Mouse (Mus musculus): ENCODE measurements around the gene Sel1l2.

Sel1l2 gene

DNA sequence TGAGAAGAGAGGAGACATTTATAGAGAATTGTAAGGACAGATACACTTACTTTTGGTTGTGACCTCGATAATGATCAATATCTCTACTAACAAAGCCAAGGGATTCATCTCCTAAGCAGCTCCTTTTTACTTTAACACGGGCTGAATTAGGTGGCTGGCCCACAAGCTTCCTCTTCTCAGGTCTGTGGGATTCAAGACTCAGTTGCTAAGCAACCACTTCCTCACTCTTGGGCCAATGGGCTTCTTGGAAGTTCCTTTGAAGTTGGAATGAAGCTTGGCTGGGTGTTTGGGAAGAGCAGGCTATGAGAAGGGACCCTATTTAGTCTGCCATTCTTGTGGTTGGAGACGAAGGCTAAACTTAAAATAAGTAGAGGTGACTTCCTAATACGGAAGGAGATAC is at the start of gene Sel1l2:
Gene Sel1l2, minus strand, starts transcription at position 182 of the 400 bp plus-strand sequence.
- no peak for DNase-seq (ENCODE audit: low spot score in 2 of 2)

DNA sequence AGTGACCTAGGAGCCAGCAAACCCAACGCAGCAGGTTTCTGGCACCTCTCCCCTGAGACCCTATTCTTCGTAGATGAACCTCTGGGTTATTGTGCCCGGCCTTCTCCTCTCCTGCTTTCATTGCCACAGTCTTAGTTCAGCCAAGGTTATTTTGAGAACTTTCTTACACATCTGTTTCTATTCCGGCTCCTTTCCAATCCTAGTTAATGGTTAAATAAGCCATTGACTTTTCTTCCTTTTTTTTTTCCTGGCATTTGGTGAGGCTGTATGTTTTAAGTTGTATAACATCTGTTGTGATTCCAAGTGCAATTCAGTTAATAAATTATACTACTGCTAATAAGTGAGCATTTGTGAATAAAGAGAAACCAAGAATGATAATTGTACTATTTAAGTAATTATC is 49.6 kb upstream of the Sel1l2 start:
- DNase-seq (ENCODE audit: low spot score in 2 of 2): no peak

DNA sequence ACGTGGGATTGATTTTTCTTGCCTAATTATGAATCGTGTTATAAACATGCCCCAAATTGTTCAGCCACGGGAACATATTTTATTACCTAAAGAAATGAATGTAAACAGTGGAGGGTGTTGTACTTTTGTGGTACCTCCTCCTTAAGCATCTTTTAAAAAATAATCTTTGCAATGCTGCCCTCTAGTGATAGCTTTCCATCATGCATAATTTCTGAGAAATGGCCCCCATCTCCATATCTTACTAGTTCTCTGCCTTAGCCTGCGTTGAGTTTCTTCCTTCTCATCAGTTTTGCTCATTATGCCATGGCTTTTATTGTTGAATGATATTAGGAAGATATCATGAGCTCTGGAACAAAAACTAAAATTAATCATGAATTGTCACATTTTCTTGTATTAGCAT is 37.8 kb upstream of the Sel1l2 start:
- DNase-seq (ENCODE audit: low spot score in 2 of 2): no peak

DNA sequence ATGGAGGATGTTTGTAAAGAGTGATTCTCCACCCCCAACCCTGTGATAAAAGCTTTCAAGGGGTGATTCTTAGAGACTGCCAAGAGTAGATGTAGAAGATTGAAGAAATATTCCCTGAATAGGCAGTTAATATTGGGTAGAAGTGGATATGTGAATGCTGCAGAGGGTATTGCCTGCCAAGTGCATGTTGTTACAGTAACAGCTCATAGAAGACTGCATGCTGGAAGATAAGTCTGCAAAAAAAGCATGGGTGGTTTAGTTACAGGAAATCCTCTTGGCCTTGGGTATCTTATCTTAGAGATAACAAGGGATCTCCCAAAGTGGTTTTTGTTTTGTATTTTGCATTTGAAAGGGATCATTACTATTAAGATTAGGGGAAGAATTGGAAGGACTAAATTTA is 36.3 kb upstream of the Sel1l2 start:
- DNase-seq (ENCODE audit: low spot score in 2 of 2): no peak

DNA sequence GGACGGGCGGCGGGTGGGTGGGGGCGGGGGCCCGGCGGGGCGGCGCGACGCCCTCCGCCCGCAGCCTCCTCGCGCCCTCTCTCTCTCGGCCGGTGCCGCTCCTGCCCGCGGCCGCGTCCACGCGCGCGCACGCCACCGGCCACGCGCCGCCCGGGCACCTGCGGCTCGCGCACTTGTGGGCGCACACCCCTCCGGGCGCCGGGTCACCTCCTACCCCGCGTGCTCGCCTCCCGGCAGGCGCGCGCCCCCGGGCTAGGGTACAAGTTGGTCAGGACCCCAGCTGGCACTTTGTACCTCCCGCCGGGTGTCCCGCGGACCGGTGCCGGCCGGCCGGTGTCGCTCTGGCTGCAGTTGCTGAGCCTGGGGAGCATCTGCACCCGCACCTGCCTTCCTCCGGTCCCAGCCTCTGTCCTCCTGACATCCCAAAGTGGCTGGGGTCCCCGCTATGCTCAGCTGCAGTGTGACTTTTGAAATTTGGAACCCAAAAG is 6.3 kb upstream of the Sel1l2 start:
- peak; percentile 3 to 10 for DNase-seq (ENCODE audit: low spot score in 2 of 2)

DNA sequence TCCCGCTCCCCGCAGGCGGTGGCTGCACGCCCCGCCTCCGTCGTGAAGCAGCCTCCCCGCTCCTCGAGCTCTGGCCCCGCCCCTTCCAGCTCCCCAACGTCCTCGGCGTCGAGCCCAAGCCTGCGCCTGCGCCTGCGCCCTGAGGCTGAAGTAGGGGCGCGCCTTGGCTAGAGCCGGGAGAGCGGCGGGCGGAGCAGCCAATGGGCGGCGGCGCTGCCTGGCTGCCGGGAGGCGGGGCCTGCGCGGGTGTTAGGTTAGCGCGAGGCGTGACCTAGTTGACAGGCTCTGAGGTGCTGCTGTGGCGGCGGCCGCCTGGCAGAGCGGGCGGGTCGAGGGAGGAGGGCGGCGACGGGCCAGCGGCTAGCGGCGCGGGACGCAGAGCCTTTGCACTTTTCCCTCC is 5.7 kb upstream of the Sel1l2 start, which contains the start of gene Macrod2:
Gene Macrod2, plus strand, starts transcription at position 131 of the 400 bp plus-strand sequence.
- peak; percentile 95 to 98 for DNase-seq (ENCODE audit: low spot score in 2 of 2)

DNA sequence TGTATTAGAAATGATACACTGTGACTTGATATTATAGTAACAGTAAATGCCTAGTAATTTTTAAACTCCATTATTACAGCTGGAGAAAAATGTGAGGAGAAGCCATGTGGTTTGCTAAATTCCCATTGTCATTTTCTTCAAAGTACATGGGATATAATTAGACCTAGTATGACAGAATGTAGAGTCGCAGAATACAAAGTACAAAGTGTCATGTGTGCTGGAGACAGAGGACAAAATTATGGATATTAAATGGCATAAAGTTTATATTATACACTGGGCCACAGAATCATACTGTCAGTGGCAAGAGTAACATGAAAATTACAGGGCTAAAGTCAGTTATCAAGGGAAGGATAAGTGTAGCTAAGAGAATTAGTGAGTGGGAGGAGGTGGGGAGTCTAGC is 24.7 kb downstream of the Sel1l2 start:
- DNase-seq (ENCODE audit: low spot score in 2 of 2): no peak

DNA sequence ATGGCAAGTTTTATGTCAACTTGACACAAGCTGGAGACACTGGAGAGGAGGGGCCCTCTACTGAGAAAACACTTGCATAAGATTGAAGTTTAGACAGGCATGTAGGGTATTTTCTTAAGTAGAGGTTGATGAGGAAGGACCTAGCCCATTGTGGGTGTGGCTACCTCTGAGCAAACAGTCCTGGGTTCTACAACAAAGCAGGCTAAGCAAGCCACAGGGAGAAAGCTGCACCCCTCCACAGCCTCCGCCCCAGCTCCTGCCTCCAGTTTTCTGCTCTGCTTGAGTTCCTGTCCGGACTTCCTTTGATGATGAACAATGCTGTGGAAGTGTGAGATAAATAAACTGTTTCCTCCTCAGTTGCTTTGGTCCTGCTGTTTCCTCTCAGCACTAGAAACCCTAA is 29.6 kb downstream of the Sel1l2 start:
- DNase-seq (ENCODE audit: low spot score in 2 of 2): no peak

DNA sequence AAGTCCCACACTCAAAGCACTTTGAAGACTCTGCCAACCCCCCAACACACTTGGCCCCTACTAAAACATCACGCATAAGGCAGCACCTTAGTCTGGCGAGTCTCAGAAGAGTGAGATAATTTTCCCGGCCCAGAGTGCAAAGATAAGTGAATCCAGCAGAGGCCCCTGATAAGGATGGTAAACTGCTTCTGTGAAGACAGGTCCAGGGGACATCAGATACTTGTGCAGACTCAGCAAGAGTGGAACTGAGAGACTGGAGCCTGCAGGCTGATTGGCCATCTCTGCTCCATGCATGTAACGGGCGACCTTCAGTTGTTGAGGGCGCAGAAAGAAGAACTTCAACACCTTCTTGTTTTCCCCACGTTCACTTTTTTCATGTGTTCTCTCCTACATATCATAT is 47.1 kb downstream of the Sel1l2 start:
- no peak for DNase-seq (ENCODE audit: low spot score in 2 of 2)

DNA sequence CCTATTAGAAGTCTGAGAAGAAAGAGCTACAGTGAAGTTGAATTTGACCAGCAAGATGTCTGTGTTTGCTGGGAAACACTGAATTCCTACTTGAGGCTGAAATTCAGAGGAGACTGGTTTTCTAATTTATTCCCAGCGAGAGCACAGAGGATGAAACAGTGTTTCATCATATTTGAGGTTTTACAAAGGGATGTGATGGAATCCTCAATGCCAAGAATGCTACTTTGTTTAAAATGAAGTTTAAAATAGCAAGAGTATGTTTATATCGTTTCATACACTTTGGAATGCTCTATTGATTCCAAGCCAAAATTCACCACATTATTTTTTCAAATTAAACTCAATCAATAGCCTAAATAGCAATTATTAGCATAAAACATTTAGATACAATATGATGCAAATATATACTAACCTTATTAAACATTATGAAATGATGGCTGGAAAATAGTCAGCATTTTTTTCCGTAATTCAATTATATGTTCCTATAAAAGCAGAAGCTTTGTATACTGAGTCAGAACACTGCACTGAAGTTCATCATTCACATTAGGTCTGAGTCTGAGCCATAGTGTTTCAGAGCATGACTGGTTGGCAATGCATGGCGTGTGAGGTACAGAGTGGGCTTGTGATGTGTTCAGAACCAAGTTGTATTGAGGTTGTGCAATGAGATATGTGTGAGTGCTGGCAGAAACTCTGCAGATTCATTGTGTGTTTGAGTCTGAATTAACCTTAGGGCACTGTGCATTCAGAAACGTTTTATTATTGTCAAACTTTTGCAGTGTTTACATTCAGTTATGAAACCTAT is 58.8 kb downstream of the Sel1l2 start:
- no peak for DNase-seq (ENCODE audit: low spot score in 2 of 2)

DNA sequence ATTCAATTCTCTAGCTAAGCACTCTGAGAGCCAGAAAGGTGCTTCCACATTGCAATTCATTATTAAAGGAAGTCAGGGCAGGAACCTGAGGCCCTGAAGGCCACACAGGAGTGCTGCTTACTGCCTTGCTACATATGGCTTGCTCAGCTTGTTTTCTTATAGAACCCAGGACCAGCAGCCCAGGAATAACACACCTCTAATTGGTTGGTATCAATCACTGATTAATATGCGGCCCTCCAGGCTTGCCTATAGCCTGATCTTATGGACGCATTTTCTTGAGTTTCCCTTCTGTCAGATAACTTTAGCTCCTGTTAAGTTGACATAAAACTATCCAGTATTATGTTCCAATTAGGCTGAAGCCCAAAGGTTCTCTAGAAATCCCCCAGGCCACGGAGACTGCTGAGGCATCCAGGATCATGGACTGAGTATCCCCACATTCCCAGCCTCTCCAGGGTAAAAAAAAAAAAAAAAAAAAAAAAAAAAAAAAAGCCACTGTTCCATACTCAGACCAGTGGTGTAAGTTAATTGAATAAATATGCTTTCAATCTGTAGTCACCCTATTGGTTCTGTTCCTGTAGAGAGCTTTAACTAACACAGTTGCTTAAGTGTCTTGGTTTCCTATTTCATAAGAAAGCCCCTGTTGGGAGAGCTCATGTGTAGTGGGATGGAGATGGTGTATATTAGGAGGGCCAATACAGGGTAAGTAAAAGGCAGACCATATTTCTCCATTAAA is 86.4 kb downstream of the Sel1l2 start:
- DNase-seq (ENCODE audit: low spot score in 2 of 2): no peak

DNA sequence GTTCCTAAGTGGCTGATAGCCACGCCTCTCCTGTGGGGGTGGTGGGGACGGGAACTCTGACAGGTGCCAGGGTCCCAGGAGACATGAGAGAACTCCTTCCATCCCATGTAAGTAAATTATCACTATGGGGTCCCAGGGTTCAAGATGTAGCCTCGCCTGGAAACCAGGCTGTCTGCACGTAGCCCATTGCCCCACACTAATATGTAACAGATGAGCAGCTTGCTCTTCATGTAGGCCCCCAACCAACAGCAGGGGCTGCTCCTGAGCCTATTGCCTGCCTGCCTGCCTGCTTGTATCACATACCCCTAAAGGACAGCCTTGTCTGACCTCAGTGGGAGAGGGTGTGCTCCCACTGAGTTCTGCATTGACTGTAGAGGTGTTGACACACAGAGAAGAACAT is 92.4 kb downstream of the Sel1l2 start:
- no peak for DNase-seq (ENCODE audit: low spot score in 2 of 2)

DNA sequence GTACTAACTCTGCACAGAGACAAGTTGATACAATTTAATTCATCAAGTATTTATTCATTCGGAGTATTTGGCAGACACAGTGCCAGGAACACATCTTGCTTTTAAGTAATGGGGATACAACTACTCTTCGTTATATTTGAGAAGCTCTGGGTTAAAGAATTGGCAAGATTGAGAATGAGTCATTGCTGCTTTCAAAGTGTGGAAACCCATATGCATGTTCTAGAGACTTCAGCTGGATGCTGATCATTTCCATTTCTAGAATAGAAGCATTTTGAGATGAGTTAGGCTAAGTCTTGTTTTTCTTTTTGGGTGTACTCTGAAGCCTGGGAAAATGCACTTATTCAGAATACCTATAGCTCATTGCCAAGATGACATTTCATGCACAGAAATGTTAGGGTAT is 95.7 kb downstream of the Sel1l2 start:
- no peak for DNase-seq (ENCODE audit: low spot score in 2 of 2)

DNA sequence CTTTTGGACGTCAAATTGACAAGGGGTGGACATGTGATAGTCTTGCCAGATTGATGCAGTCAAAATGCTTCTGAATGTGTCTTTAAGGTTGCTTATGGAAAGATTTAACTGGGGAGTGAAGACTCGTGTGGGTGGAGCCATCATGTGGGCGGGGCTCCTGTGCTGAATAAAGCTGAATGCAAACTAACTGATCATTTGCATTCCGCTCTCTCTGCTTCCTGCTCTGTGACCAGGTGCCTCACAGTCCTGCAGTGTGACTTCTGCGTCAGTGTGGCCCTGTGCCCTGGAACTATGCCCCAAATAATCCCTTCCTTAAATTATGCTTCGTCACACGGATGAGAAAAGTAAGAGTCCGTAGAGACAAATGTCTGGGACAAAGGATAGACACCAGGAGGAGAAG is 108.7 kb downstream of the Sel1l2 start:
- no peak for DNase-seq (ENCODE audit: low spot score in 2 of 2)

DNA sequence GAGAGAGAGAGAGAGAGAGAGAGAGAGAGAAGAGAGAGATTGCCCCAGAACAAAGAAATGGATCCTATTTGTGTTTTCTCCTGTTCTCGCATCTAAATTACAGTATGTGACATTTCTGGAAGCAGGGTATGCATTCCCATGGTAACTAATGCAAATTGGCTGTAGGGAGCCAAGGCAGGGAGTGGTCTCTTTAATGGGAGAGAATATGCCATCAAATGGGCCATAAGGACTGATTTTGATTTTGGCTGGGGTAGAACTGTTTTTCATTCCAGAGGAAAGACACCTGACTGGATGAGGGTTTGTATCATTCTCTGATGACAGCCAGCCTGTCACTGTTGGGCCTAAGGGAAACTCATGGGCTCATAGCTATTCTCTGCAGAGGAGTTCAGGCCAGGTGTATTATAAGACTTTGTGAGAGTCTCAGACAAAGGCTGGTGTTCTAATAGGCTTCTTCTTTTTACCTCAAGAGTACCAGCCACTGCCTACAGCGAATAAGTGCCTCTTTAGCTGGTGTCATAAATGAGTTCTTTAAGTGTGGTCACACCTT is 133.8 kb downstream of the Sel1l2 start:
- no peak for DNase-seq (ENCODE audit: low spot score in 2 of 2)

DNA sequence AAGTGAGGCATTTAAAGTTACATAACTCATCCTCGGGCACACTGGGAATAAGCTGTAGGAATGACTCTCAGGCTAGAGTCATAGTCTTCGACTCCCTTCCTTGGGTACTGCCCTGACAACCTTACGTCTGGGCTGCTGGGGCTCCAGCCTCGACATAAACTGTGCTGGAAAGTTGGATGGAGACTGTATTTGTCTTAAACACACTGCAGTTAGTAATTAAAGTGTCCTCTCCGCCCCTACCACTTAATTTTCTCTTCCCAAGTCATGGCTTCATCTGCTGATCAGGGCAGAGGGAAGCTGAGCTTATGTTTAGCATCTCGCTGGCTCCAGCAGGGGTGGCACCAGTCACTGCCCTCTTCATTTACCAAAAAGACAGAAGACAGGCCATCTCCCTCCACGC is 135.2 kb downstream of the Sel1l2 start:
- DNase-seq (ENCODE audit: low spot score in 2 of 2): no peak

DNA sequence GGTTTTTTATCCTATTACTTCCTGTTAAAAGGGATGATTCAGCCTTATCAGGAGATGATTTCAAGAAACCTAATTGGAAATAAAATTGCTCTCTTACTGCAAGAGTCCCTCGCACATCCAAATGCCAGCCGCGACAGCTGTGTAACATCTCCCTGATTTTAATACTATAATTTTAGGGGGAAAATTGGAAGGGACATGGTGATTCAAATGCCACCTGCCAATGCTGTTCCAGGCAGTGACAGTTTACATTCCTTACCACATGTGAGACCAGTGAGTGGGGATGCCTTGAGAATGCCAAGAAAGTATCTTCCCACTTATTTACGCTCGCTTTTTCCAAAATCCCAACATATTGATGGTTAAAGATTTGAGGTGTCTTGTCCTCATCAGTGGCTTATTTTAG is 146.4 kb downstream of the Sel1l2 start:
- DNase-seq (ENCODE audit: low spot score in 2 of 2): no peak

DNA sequence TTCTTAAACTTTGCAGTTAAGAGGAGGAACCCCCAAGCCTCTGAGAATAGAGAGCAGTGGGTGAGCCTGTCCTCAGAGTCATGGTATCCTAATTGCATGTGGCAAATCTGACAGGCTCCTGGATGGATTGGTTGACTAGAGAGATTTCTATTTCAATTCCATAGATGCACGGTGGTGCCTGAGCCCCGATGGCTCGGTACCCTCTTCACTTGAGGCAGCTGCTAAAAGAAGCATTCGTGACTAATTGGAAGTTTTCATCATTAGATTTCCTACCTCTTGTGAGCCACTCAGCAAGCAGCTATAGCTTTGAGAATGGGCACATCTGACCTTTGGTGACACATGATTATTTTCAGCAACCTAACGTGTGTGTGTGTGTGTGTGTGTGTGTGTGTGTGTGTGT is 147.1 kb downstream of the Sel1l2 start:
- no peak for DNase-seq (ENCODE audit: low spot score in 2 of 2)

DNA sequence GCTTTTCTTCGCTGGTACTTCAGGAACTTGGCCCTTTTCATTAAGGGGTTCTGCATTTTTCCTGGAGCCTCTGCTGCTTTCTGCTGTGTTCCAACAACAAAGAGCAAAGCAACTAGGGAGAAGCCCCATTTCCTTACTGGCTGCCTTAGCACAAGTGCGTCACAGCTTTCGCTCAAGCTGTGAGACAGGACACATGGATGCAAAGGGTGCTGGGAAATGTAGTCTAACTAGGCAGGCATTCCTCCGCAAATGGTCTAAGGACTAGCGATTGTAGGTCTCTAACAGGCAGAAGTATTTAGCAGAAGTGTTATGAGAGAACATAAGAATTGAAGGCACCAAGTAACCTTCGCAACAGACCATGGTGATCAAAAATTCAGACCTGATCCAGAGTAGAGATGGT is 152.3 kb downstream of the Sel1l2 start:
- no peak for DNase-seq (ENCODE audit: low spot score in 2 of 2)

DNA sequence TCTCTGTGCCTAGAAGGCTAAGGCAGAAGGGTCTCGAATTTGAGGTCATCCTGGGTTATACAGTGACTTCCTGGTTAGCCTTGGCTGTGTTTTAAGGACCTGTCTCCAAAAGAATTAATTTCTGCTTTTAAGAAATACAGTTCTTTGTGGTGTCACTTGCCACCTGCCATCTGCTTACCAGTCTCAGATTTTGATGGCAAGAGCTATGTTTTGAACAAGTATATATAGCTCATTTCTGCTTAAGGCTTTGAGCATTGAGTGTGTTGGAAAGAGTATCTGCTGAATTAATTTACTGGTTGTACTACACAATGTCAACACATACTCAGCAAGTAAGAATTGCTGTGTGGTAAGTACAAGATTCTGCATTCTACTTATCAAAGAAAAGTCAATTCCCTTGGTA is 159.2 kb downstream of the Sel1l2 start:
- DNase-seq (ENCODE audit: low spot score in 2 of 2): no peak

DNA sequence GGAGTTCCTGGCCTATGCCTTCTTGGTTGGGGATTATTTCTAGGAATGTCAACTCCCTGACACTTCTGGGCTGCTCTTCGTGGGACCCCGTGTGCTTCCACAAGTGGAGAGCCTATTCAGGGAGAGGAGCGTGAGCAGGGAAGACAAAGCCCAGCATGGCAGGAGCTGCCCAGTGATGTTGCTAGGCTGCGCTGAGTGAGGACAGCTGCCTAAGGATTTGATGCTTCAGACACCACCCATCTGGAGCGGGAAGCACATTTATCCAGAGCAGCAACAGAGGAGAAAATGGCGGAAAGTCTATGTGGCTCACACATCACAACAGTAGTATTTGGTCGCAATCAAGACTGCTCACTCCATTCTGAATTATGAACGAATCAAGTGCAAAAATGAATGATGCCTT is 169.2 kb downstream of the Sel1l2 start:
- no peak for DNase-seq (ENCODE audit: low spot score in 2 of 2)

DNA sequence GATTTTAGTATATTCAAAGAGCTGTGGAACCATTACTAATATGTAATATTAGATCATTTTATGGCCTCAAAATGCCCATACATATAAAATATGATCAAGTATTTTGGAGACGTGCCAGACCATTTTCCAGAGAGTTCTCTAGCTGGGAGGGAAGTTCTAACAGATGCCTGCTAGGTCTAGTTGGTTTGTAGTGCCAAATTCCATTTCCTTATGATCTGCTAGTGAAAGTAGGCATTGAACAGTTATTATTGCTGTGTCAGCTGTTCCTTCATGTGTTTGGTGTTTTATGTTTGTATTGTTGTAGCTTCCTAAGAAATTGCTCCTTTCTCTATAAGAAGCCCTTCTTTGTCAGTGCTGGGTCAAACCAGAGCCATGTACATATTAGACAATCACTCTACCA is 173.5 kb downstream of the Sel1l2 start:
- no peak for DNase-seq (ENCODE audit: low spot score in 2 of 2)

DNA sequence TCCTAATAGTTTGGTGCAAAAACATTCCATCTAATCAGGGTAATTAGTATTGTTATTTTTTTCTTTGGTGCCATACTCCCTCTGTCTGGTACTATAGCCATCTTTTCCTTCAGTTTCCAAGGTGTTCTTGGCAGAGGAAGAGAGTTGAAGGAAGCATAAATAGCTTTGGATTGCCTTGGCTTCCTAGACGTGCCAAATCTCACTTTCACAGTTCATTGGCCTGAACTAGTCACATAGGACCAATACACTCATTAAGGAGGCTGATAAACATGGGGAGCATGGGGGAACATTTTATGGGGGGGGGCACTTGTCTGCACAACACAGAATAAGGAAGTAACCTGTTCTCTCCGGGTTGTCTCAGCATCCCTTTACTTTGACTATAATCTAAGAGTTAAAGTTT is 174.1 kb downstream of the Sel1l2 start:
- DNase-seq (ENCODE audit: low spot score in 2 of 2): no peak
